Mouse (Mus musculus) midbrain, embryonic 14.5 days (tissue): ENCODE measurements around the gene Trcg1. TPM values are rescaled to one million over a fixed set of nuclear protein-coding genes. Genes with fewer than 3 reads are reported as not detected.

Experiments used
- ATAC-seq: fragments of 200-750 bp; cut with Nextera tagmentation; 2 replicates; pipeline ENCODE4 v1.8.0; 2017; ENCODE audit warnings: moderate number of reproducible peaks, moderate library complexity; ENCODE audit not compliant: low FRiP score, low TSS enrichment
- DNase-seq: peaks from one replicate; pipeline ENCODE4 v3.0.0-alpha.2; 2015
- H3K27ac ChIP-seq: fragments of 300-500 bp; sonication (generic); replicated peaks from 2 replicates; pipeline ENCODE4 v1.5.1; 2014; ENCODE audit warnings: mild to moderate bottlenecking, low read depth, low read length, moderate library complexity
- H3K27me3 ChIP-seq: fragments of 300-500 bp; sonication (generic); 2 replicates; pipeline ENCODE4 v1.6.1; 2014; ENCODE audit warnings: low read length, control low read depth, mixed read lengths; ENCODE audit not compliant: control insufficient read depth, insufficient read depth
- H3K36me3 ChIP-seq: fragments of 300-500 bp; sonication (generic); 2 replicates; pipeline ENCODE4 v1.6.1; 2014; ENCODE audit warnings: low read length, control low read depth; ENCODE audit not compliant: control insufficient read depth, insufficient read depth
- H3K4me1 ChIP-seq: fragments of 300-500 bp; sonication (generic); 2 replicates; pipeline ENCODE4 v1.6.1; 2014; ENCODE audit warnings: mild to moderate bottlenecking, antibody characterized with exemption, low read length, control low read depth; ENCODE audit not compliant: control insufficient read depth, insufficient read depth
- H3K4me2 ChIP-seq: fragments of 300-500 bp; sonication (generic); 2 replicates; pipeline ENCODE4 v1.6.1; 2014; ENCODE audit warnings: mild to moderate bottlenecking, low read length, moderate library complexity
- H3K4me3 ChIP-seq: fragments of 300-500 bp; sonication (generic); replicated peaks from 2 replicates; pipeline ENCODE4 v1.5.1; 2014; ENCODE audit warnings: low read depth, low read length
- H3K9ac ChIP-seq: fragments of 300-500 bp; sonication (generic); replicated peaks from 2 replicates; pipeline ENCODE4 v1.6.1; 2014; ENCODE audit warnings: mild to moderate bottlenecking, low read length, moderate library complexity
- H3K9me3 ChIP-seq: fragments of 300-500 bp; sonication (generic); 2 replicates; pipeline ENCODE4 v1.6.1; 2016; ENCODE audit warnings: low read length, control low read depth, mixed read lengths; ENCODE audit not compliant: control insufficient read depth
- WGBS: fragments of 180-500 bp; shearing (Covaris S2); extraction: QIAGEN DNeasy Blood & Tissue Kit; methylation state at CpG from one replicate; pipeline ENCODE4 v1.1.7; 2014; 5-methylcytosine and 5-hydroxymethylcytosine counted together
- polyA plus RNA-seq: library from polyadenylated mRNA; unstranded; fragments of >200 nt; fragmentation: Nextera tagmentation; extraction: Ambion mirVana; gene quantifications from 2 replicates; pipeline ENCODE4 v1.2.1, GENCODE M21; 2014

Trcg1 gene
- polyA plus RNA-seq, 1 experiment from 2014 or later = not detected

GRCm38 (mm10) chr9:57254823-57255495 lies 18.6 kb downstream of the Trcg1 start:
- WGBS = 87% methylated on average over 9 of the region's 9 CpGs
- H3K4me1 ChIP-seq = no peaks in the 10 kb centered on the region
- DNase-seq (no peak), ATAC-seq (no peak)
- H3K9ac ChIP-seq = no peak overlapping the region
- no peak overlapping the region for H3K4me2 ChIP-seq
- H3K4me3 ChIP-seq = no peak overlapping the region
- H3K27ac ChIP-seq = no peak overlapping the region
- peaks cover 10% of the 10 kb centered on the region for H3K36me3 ChIP-seq
- no peaks in the 10 kb centered on the region for H3K27me3 ChIP-seq
- H3K9me3 ChIP-seq = no peaks in the 10 kb centered on the region

GRCm38 (mm10) chr9:57256309-57256708 lies 20.0 kb downstream of the Trcg1 start:
- 94% methylated on average over 20 of the region's 20 CpGs for WGBS
- no peak overlapping the region for H3K9ac ChIP-seq
- peaks cover 10% of the 10 kb centered on the region for H3K36me3 ChIP-seq
- ATAC-seq (no peak), DNase-seq (no peak)
- peaks cover 4% of the 10 kb centered on the region for H3K4me1 ChIP-seq
- no peak overlapping the region for H3K27ac ChIP-seq
- H3K4me2 ChIP-seq = no peak overlapping the region
- H3K4me3 ChIP-seq = no peak overlapping the region
- H3K27me3 ChIP-seq = no peaks in the 10 kb centered on the region
- H3K9me3 ChIP-seq = no peaks in the 10 kb centered on the region

- Histone ChIP-seq H3K27me3 (no peaks in the 10 kb centered on the region), H3K4me2 (no peak overlapping the region), H3K36me3 (peaks cover 10% of the 10 kb centered on the region), H3K4me1 (peaks cover 9% of the 10 kb centered on the region), H3K4me3 (no peak overlapping the region), H3K27ac (no peak overlapping the region), H3K9me3 (no peaks in the 10 kb centered on the region), H3K9ac (no peak overlapping the region)
- 94% methylated on average over 11 of the region's 11 CpGs for WGBS
- no peak for DNase-seq
- no peak for ATAC-seq
These were observed 20.5 kb downstream of the Trcg1 start for GRCm38 (mm10) chr9:57256861-57257260.

- Histone ChIP-seq H3K9ac (no peak overlapping the region), H3K27me3 (no peaks in the 10 kb centered on the region), H3K9me3 (no peaks in the 10 kb centered on the region), H3K4me3 (no peak overlapping the region), H3K36me3 (peaks cover 10% of the 10 kb centered on the region), H3K4me2 (no peak overlapping the region), H3K27ac (no peak overlapping the region), H3K4me1 (peaks cover 9% of the 10 kb centered on the region)
- ATAC-seq (no peak), DNase-seq (no peak)
- 95% methylated on average over 9 of the region's 9 CpGs for WGBS
These were observed 21.3 kb downstream of the Trcg1 start for GRCm38 (mm10) chr9:57257627-57258026.

- H3K9ac ChIP-seq = no peak overlapping the region
- 8% methylated on average over 3 of the region's 3 CpGs for WGBS
- H3K9me3 ChIP-seq = no peaks in the 10 kb centered on the region
- no peak overlapping the region for H3K4me2 ChIP-seq
- DNase-seq = peak; percentile 92
- no peak for ATAC-seq
- H3K27ac ChIP-seq = no peak overlapping the region
- no peak overlapping the region for H3K4me3 ChIP-seq
- H3K27me3 ChIP-seq = no peaks in the 10 kb centered on the region
- peaks cover 5% of the 10 kb centered on the region; the same call in 1 of the 2 replicates for H3K36me3 ChIP-seq
- peaks cover 9% of the 10 kb centered on the region for H3K4me1 ChIP-seq
These were observed 23.4 kb downstream of the Trcg1 start for GRCm38 (mm10) chr9:57259736-57260135.

GRCm38 (mm10) chr9:57260940-57261339 lies 24.6 kb downstream of the Trcg1 start:
- ATAC-seq = no peak
- H3K9ac ChIP-seq = no peak overlapping the region
- H3K4me3 ChIP-seq = peak overlapping the region; percentile 58
- H3K4me1 ChIP-seq = peaks cover 11% of the 10 kb centered on the region
- 20% methylated on average over 12 of the region's 12 CpGs for WGBS
- no peak for DNase-seq
- peak overlapping the region; percentile 96 for H3K4me2 ChIP-seq
- peaks cover 5% of the 10 kb centered on the region; the same call in 1 of the 2 replicates for H3K36me3 ChIP-seq
- no peaks in the 10 kb centered on the region for H3K27me3 ChIP-seq
- H3K27ac ChIP-seq = no peak overlapping the region
- H3K9me3 ChIP-seq = no peaks in the 10 kb centered on the region

GRCm38 (mm10) chr9:57261516-57261912 lies 25.2 kb downstream of the Trcg1 start:
- Histone ChIP-seq H3K36me3 (peaks cover 5% of the 10 kb centered on the region; the same call in 1 of the 2 replicates), H3K9me3 (no peaks in the 10 kb centered on the region), H3K4me2 (peak overlapping the region; percentile 96), H3K9ac (peak overlapping the region; percentile 68), H3K27ac (no peak overlapping the region), H3K27me3 (no peaks in the 10 kb centered on the region), H3K4me1 (peaks cover 17% of the 10 kb centered on the region), H3K4me3 (peak overlapping the region; percentile 58)
- DNase-seq = peak; percentile 58
- peak; percentile 19 for ATAC-seq
- under 1% methylated on average over 26 of the region's 26 CpGs for WGBS

- Histone ChIP-seq H3K27ac (no peak within 1 kb of the TSS), H3K9ac (peak within 1 kb of the TSS; percentile 68)
- WGBS = under 1% methylated on average over 85 of the region's 87 CpGs
These were observed 25.8 kb downstream of the Trcg1 start, which contains the start of gene 1700017B05Rik for GRCm38 (mm10) chr9:57261913-57262794. 1700017B05Rik (minus strand) TSS chr9:57262612.

More at GRCm38 (mm10) chr9:57261913-57262794, 25.8 kb downstream of the Trcg1 start, which contains the start of gene 1700017B05Rik:
- Histone ChIP-seq H3K4me1 (peaks cover 23% of the 10 kb centered on the region), H3K9me3 (no peaks in the 10 kb centered on the region), H3K36me3 (no peaks in the 10 kb centered on the region), H3K4me3 (peak within 1 kb of the TSS; percentile 58), H3K27me3 (no peaks in the 10 kb centered on the region), H3K4me2 (peak within 1 kb of the TSS; percentile 96)
- DNase-seq = peak; percentile 74
- peak; percentile 71 for ATAC-seq
